Mouse (Mus musculus): ENCODE results near the gene Abl2.
A peak's percentile ranks its signal among the peaks of the same experiment; 100 is the strongest.
"Not testable (repeated sequence)": the region's sequence is repeated elsewhere in the genome, so short reads cannot be mapped to it uniquely, and the experiment has no call there.

Abl2 gene

DNA sequence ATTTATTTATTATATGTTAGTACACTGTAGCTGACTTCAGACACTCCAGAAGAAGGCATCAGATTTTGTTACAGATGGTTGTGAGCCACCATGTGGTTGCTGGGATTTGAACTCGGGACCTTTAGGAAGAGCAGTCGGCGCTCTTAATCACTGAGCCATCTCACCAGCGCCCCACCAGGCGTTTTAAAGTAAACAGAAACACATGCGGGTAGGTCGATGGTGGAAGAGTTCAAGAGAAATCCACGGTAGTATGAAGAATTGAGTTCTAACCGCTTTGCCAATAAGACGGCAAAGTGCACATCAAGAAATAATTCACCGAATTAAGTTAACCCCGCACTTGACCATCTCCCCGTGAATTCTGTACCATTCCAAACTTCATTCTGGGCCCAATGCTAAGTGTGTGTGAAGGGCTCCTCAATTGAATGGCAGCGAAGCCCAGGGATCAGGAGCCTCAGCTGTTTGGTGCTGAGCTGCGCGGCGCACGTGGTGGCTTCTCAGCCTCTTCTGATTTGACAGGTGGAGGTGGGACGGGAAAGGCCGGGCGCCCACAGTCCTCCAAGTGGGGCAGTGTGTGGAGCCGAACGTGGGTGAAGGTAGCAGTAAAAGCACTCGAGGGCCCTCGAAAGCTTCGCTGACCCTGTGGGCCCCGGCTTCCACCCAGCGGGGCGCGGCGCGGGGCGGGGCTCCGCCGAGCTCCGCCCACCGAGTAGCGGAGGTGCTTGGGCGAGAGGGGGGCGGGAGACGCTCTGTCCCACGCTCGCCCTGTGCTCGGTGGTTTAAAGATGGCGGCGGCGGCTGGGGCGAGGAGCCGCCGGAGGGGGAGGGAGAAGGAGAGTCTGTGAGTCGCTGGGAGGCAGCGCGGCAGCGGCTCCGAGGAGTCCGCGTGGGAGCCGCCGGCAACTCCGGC is at the start of gene Abl2:
Abl2 (plus strand) TSS at position 763 of the 907 bp plus-strand sequence.
- peak; percentile 89 for DNase-seq (ENCODE audit: low read depth)

- DNase-seq (ENCODE audit: low read depth): no peak
Observed at GRCm38 (mm10) chr1:156520136-156520780, 38.3 kb upstream of the Abl2 start.

DNA sequence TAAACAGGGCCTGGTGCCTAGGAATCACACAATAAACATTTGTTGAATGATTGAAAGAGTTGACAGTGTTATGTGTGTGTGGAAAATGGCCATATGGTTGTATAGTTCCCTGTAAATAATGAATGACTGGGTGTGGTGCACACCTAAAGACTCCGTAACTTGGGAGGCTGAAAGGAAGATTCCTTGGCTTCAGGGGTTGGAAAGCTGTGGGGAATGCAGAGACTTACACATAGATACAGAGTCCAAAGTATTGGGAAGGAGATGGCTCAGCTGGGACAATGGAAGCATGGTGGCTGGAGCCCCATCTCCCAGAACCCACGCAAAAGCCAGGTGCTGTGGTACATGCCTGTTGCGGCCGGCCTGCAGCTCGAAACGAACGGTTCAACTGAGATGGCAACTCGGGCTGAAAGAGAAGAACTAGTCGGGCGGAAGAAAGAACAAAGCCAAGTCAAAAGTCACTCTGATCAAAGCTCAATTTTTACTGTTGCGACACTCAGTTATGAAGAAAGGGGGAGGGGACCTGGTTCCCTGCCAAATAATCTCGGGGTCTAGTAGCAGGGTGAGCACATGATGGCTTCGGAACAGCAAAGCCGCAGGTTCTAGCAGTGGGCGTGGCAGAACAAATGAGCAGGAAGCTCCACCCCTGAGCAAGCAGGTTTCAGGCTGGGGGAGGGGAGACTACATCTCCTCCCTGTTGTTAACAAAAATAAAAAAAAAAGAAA is 36.6 kb upstream of the Abl2 start:
- DNase-seq (ENCODE audit: low read depth): peak; percentile 77

GRCm38 (mm10) chr1:156523842-156524241 is 34.7 kb upstream of the Abl2 start, which contains the start of gene Gm10031:
Gm10031 (plus strand) TSS chr1:156524012.
- not testable (repeated sequence) for DNase-seq (ENCODE audit: low read depth)

DNA sequence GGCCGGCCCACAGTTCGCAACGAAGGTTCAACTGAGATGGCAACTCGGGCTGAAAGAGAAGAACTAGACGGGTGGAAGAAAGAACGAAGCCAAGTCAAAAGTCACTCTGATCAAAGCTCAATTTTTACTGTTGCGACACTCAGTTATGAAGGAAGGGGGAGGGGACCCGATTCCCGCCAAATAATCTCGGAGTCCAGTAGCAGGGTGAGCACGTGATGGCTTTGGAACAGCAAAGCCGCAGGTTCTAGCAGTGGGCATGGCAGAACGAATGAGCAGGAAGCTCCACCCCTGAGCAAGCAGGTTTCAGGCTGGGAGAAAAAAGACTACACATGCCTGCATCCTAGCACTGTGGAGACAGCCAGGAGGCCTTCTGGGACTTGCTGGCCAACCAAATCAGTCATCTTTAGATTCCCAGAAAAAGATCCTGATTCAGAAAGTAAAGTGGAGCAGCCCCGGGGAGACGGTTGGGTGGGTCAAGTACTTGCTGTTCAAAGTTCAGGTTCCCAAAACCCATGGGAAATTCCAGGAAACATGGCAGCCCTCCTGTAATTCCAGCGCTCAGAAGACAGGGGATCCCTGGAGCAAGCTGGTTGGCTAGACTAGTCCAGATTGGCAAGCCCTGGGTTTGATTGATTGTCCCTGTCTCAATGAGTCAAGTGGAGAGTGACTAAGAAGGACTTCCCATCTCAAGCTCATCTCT is 26.0 kb upstream of the Abl2 start:
- DNase-seq (ENCODE audit: low read depth): not testable (repeated sequence)

GRCm38 (mm10) chr1:156533483-156533882 is 25.1 kb upstream of the Abl2 start:
- no peak for DNase-seq (ENCODE audit: low read depth)

- DNase-seq (ENCODE audit: low read depth): no peak
Observed at GRCm38 (mm10) chr1:156533911-156534310, 24.7 kb upstream of the Abl2 start.

- DNase-seq (ENCODE audit: low read depth): peak; percentile 64
Observed at GRCm38 (mm10) chr1:156537031-156537430, 21.6 kb upstream of the Abl2 start.

GRCm38 (mm10) chr1:156537701-156538100 is 20.9 kb upstream of the Abl2 start:
- no peak for DNase-seq (ENCODE audit: low read depth)

DNA sequence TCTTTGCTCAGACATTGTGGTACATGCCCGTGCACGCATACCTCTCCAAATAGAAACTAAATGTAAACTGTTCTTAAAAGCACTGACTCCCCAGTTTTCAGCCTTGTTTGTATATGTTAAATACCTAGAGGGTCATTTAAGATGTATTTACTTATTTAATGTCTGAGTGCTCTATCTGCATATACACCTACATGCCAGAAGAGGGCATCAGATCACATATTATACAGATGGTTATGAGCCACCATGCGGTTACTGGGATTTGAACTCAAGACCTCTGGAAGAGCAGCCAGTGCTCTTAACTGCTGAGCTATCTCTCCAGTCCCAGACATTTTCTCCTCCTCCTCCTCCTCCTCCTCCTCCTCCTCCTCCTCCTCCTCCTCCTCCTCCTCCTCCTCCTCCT is 20.2 kb upstream of the Abl2 start:
- peak; percentile 66 for DNase-seq (ENCODE audit: low read depth)

- DNase-seq (ENCODE audit: low read depth): peak; percentile 54
Observed at GRCm38 (mm10) chr1:156539787-156540560, 18.6 kb upstream of the Abl2 start.

- DNase-seq (ENCODE audit: low read depth): no peak
Observed at GRCm38 (mm10) chr1:156543999-156544398, 14.6 kb upstream of the Abl2 start.

DNA sequence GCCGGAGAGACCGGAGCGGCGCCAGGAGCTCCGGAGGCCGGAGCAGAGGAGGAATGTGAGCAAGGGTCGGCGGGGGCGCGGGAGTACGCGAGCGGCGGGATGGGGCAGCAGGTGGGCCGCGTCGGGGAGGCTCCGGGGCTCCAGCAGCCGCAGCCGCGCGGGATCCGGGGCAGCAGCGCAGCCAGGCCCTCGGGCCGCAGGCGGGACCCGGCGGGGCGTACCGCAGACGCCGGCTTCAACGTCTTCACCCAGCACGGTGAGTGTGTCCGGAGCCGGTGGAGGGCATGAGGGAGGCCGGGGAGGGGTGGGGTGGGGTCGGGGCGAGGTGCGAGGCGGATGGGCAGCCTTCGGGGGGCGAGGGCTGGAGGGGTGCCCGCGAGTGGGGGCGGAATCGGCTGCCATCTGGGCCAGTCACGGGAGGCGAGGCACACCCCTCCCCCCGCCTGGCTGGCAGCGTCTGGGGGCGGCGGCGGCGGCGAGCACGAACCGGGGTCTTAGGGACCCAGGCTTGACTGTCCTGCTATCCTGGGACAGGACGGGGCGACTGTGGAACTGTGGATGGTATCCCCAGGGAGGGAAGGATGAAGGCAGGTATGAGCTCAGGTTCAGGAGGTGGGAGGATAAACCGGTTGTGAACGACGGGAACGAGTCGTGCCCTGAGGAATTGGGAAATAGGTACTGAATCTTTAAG is 509 bp downstream of the Abl2 start:
- no peak for DNase-seq (ENCODE audit: low read depth)

DNA sequence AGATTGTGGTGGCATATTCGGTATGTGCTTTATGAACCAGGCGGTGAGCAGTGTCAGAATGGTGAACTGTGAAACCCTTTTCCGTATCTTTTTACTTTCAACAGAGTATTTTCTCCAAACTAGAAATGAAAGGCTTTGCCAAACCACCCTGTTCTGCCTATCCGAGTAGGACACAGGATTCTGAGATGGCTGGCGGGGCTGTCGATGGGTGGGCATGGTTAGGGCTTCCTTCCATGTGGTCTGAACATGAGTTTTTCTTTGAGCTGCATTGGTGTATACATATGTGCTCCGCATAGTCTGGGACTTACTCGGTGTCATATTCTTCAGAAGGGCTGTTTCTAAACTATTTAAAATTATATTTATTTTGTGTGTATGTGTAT is 1.0 kb downstream of the Abl2 start:
- DNase-seq (ENCODE audit: low read depth): peak; percentile 30

GRCm38 (mm10) chr1:156560500-156560899 is 1.9 kb downstream of the Abl2 start:
- no peak for DNase-seq (ENCODE audit: low read depth)

GRCm38 (mm10) chr1:156565328-156565727 is 6.7 kb downstream of the Abl2 start:
- DNase-seq (ENCODE audit: low read depth): no peak

DNA sequence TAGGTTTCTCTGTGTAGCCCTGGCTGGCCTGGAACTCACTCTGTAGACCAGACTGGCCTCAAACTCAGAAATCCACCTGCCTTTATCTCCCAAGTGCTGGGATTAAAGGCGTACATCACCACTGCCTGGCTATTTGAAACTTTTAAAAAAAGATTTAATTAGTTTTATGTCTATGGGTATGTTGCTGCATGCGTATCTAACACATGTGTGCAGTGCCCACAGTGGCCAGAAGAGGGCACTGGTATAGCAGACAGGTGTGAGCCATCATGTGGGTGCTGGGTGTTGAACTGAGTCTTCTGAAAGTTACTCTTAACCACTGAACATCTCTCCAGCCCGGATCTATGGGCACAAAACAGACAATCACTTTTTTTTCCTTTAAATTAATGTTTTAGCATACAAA is 7.5 kb downstream of the Abl2 start:
- DNase-seq (ENCODE audit: low read depth): peak; percentile 42

- no peak for DNase-seq (ENCODE audit: low read depth)
Observed at GRCm38 (mm10) chr1:156569615-156570014, 11.0 kb downstream of the Abl2 start.

GRCm38 (mm10) chr1:156572952-156573351 is 14.4 kb downstream of the Abl2 start:
- no peak for DNase-seq (ENCODE audit: low read depth)

- no peak for DNase-seq (ENCODE audit: low read depth)
Observed at GRCm38 (mm10) chr1:156581149-156581548, 22.6 kb downstream of the Abl2 start.

DNA sequence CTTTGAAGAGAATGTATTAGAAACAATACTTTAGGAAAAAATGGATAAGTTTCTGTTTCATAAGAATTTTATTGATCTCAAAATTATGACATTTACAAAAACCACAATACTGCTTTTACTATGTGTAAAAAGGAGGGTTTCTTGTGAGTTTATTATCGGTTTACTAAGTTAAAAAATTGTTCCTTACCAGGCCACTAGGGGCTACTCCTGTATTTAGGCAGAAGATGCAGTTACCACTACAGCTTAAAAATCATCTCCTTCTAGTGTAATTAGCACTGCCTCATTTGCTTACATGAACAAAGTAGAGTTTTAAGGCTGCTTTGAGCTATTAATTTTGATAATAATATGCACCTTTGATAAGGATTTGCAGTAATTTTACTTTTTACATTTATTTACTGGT is 25.6 kb downstream of the Abl2 start:
- DNase-seq (ENCODE audit: low read depth): peak; percentile 62

Measured in 416B (cell line).